Mouse (Mus musculus): ENCODE measurements around the gene Phf3.

DNA sequence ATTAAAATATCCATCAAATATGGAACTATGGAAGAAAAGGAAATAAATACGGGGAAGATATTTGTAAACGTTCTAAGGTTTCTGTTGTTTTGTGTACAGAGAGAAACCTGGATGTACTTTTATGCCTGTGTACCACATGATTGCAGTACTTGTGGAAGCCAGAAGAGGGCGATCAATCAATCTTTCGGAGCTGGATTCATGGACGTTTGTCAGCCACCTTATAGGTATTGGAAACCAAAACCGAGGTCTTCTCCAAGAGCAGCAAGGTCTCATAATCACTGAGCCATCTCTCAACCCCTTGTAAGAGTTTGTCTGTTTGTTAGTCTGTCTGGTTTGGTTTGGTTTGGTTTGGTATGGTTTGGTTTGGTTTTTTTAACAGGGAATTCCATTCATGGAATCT is 93.4 kb downstream of the Phf3 start:
- TF ChIP-seq CTCF (IDR thresholded peaks at IDR 0.05; ENCODE audit: borderline replicate concordance, insufficient read depth, low read length), result no peak
- TF ChIP-seq POLR2A (IDR thresholded peaks at IDR 0.05; ENCODE audit: low read depth, low read length), result no peak
